Mouse (Mus musculus): ENCODE measurements around the gene Olfr314. TPM values are rescaled to one million over a fixed set of nuclear protein-coding genes. Genes with fewer than 3 reads are reported as not detected.
"Not testable (repeated sequence)": the region's sequence is repeated elsewhere in the genome, so short reads cannot be mapped to it uniquely, and the experiment has no call there.

The Olfr314 gene
- total and polyA plus RNA-seq, 3 experiments, result 0.05 TPM; not detected in 2

DNA sequence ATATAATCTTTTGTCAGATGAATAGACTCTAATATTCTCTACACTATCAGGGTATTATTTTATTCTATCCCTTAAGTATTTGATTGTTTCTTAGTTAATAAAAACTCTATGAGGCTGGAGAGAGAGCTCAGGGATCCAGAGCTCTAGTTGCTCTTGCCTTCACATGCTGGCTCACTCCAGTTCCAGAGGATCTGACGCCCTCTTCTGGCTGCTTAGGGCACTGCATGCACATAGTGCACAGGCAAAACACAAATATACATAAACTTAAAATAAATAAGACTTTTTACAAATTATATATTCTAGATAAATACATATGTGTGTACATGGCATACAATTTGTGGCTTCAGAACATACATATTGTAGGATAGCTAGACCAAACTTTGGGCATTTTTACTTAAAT is 29.2 kb downstream of the Olfr314 start:
- H3K4me1 ChIP-seq (ENCODE audit: insufficient read depth, low read depth, low read length), result no peaks in the 10 kb centered on the region
- no peak overlapping the region for H3K4me3 ChIP-seq (ENCODE audit: low read depth, low read length)
- H3K27me3 ChIP-seq (ENCODE audit: insufficient read depth, low read length), result no peaks in the 10 kb centered on the region
- ATAC-seq (ENCODE audit: extremely low read depth, insufficient number of reproducible peaks, low FRiP score, poor library complexity, severe bottlenecking) (no peak), DNase-seq (ENCODE audit: low spot score) (no peak)
- no peaks in the 10 kb centered on the region for H3K9me3 ChIP-seq (replicated peaks)
- no peaks in the 10 kb centered on the region for H3K36me3 ChIP-seq (replicated peaks)
- TF ChIP-seq POLR2AphosphoS5 (IDR thresholded peaks at IDR 0.05; ENCODE audit: insufficient replicate concordance, low read depth, low read length), result no peak
- 0 out of 2 replicates have a peak, but pooled peaks have one; percentile 13 for TF ChIP-seq CTCF (IDR thresholded peaks at IDR 0.05; ENCODE audit: low read depth, low read length)
- no peak for TF ChIP-seq GATA2 (IDR thresholded peaks at IDR 0.05; ENCODE audit: borderline replicate concordance, low read depth, low read length)
- no peak for TF ChIP-seq TAL1 (conservative IDR thresholded peaks at IDR 0.05; ENCODE audit: low read depth, low read length)
- TF ChIP-seq GATA1 (IDR thresholded peaks at IDR 0.05; ENCODE audit: borderline replicate concordance, low read length), result no peak

- not testable (repeated sequence) for H3K9me3 ChIP-seq (replicated peaks); DNase-seq (ENCODE audit: low spot score); H3K4me1 ChIP-seq (ENCODE audit: insufficient read depth, low read depth, low read length); H3K27me3 ChIP-seq (ENCODE audit: insufficient read depth, low read length); H3K4me3 ChIP-seq (ENCODE audit: low read depth, low read length); H3K36me3 ChIP-seq (replicated peaks); ATAC-seq (ENCODE audit: extremely low read depth, insufficient number of reproducible peaks, low FRiP score, poor library complexity, severe bottlenecking)
These were observed 31.9 kb downstream of the Olfr314 start, which contains the start of gene Olfr313 for GRCm38 (mm10) chr11:58814700-58815099. Gene Olfr313 (plus strand): TSS chr11:58815000.

GRCm38 (mm10) chr11:58815676-58816075 is 32.9 kb downstream of the Olfr314 start:
- no peaks in the 10 kb centered on the region for H3K4me1 ChIP-seq (ENCODE audit: insufficient read depth, low read depth, low read length)

DNA sequence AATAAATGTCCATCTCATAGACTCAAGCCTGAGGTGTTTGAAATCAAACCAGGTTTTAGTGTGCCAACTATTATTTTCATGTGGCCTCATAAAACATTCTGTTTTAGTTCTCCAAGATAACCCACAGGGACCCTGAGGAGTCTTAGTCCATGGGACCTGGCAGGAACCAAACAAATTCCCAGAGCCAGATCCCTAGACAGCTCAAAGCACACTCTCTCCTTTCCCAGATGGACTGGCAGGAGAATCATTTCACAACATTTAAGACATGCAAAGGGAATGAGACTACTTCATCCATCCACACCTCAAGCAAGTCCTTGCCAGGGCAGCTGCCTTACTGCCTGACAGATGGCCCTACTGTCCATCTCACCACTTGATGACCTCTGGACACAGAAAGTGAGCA is 46.2 kb downstream of the Olfr314 start, which contains the start of gene Olfr312:
Gene Olfr312 (plus strand): TSS at position 301 of the 400 bp plus-strand sequence.
- not testable (repeated sequence) for ATAC-seq (ENCODE audit: extremely low read depth, insufficient number of reproducible peaks, low FRiP score, poor library complexity, severe bottlenecking); H3K4me1 ChIP-seq (ENCODE audit: insufficient read depth, low read depth, low read length); H3K4me3 ChIP-seq (ENCODE audit: low read depth, low read length); DNase-seq (ENCODE audit: low spot score); H3K9me3 ChIP-seq (replicated peaks); H3K27me3 ChIP-seq (ENCODE audit: insufficient read depth, low read length); H3K36me3 ChIP-seq (replicated peaks)

More at GRCm38 (mm10) chr11:58815676-58816075, 32.9 kb downstream of the Olfr314 start:
- no peaks in the 10 kb centered on the region for H3K9me3 ChIP-seq (replicated peaks)
- DNase-seq (ENCODE audit: low spot score) (no peak), ATAC-seq (ENCODE audit: extremely low read depth, insufficient number of reproducible peaks, low FRiP score, poor library complexity, severe bottlenecking) (no peak)
- H3K4me3 ChIP-seq (ENCODE audit: low read depth, low read length), result no peak overlapping the region
- TF ChIP-seq CTCF (IDR thresholded peaks at IDR 0.05; ENCODE audit: low read depth, low read length), result no peak
- no peak for TF ChIP-seq GATA1 (IDR thresholded peaks at IDR 0.05; ENCODE audit: borderline replicate concordance, low read length)
- no peak for TF ChIP-seq GATA2 (IDR thresholded peaks at IDR 0.05; ENCODE audit: borderline replicate concordance, low read depth, low read length)
- TF ChIP-seq TAL1 (conservative IDR thresholded peaks at IDR 0.05; ENCODE audit: low read depth, low read length), result no peak
- H3K36me3 ChIP-seq (replicated peaks), result no peaks in the 10 kb centered on the region
- no peaks in the 10 kb centered on the region for H3K27me3 ChIP-seq (ENCODE audit: insufficient read depth, low read length)

DNA sequence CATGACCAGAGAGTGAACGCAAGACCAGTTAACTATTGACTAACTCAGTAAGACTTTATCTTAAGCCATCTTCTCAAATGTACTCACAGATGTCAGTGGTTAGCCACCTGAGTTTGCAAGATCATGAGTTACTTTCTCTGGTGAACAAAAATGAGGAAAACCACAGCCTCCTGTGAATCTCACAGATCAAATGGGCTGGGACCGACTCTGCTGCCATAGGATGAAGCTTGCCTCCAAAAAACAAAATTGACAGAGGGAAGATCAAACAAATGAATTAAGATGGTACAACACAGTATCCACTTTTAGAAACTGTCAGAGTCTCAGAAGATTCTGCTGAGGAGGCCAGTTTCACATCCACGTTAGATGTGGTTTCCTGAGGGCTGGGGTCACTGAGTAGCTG is 47.0 kb downstream of the Olfr314 start:
- no peaks in the 10 kb centered on the region for H3K36me3 ChIP-seq (replicated peaks)
- no peaks in the 10 kb centered on the region for H3K9me3 ChIP-seq (replicated peaks)
- no peaks in the 10 kb centered on the region for H3K4me1 ChIP-seq (ENCODE audit: insufficient read depth, low read depth, low read length)
- H3K27me3 ChIP-seq (ENCODE audit: insufficient read depth, low read length), result 0 out of 2 replicates have a peak, but pooled peaks cover 2% of the 10 kb centered on the region
- TF ChIP-seq POLR2AphosphoS5 (IDR thresholded peaks at IDR 0.05; ENCODE audit: insufficient replicate concordance, low read depth, low read length) (no peak), GATA2 (IDR thresholded peaks at IDR 0.05; ENCODE audit: borderline replicate concordance, low read depth, low read length) (no peak), CTCF (IDR thresholded peaks at IDR 0.05; ENCODE audit: low read depth, low read length) (no peak), TAL1 (conservative IDR thresholded peaks at IDR 0.05; ENCODE audit: low read depth, low read length) (no peak), GATA1 (IDR thresholded peaks at IDR 0.05; ENCODE audit: borderline replicate concordance, low read length) (no peak)
- no peak for ATAC-seq (ENCODE audit: extremely low read depth, insufficient number of reproducible peaks, low FRiP score, poor library complexity, severe bottlenecking)
- H3K4me3 ChIP-seq (ENCODE audit: low read depth, low read length), result no peak overlapping the region
- no peak for DNase-seq (ENCODE audit: low spot score)

GRCm38 (mm10) chr11:58832541-58832940 is 49.8 kb downstream of the Olfr314 start:
- H3K27me3 ChIP-seq (ENCODE audit: insufficient read depth, low read length); H3K36me3 ChIP-seq (replicated peaks); DNase-seq (ENCODE audit: low spot score); H3K4me3 ChIP-seq (ENCODE audit: low read depth, low read length); ATAC-seq (ENCODE audit: extremely low read depth, insufficient number of reproducible peaks, low FRiP score, poor library complexity, severe bottlenecking); H3K9me3 ChIP-seq (replicated peaks); H3K4me1 ChIP-seq (ENCODE audit: insufficient read depth, low read depth, low read length): not testable (repeated sequence)

Other genes starting within 250 kb of the Olfr314 start
Only the 20 nearest of the 29 such genes appear.
- gene 2210407C18Rik, start 166.9 kb upstream of the Olfr314 start, total RNA-seq (2014; fragmentation: Nextera tagmentation), result not detected in 2 replicates
- not detected in 2 replicates for gene 2210407C18Rik, start 166.9 kb upstream of the Olfr314 start, total RNA-seq (2017)
- not detected in 2 replicates for gene 2210407C18Rik, start 166.9 kb upstream of the Olfr314 start, polyA plus RNA-seq (2012)
- gene Olfr323, start 152.5 kb upstream of the Olfr314 start, total RNA-seq (2014; fragmentation: Nextera tagmentation), result not detected in 2 replicates
- gene Olfr323, start 152.5 kb upstream of the Olfr314 start, total RNA-seq (2017), result 0.05 TPM in 1 of 2 replicates, not detected in the other
- not detected in 2 replicates for gene Olfr323, start 152.5 kb upstream of the Olfr314 start, polyA plus RNA-seq (2012)
- 19.0 TPM in 1 of 2 replicates, not detected in the other for gene Trim58, start 142.5 kb upstream of the Olfr314 start, total RNA-seq (2014; fragmentation: Nextera tagmentation)
- gene Trim58, start 142.5 kb upstream of the Olfr314 start, total RNA-seq (2017), result not detected in 2 replicates
- gene Trim58, start 142.5 kb upstream of the Olfr314 start, polyA plus RNA-seq (2012), result not detected in 2 replicates
- not detected in 2 replicates for gene Olfr322, start 124.2 kb upstream of the Olfr314 start, total RNA-seq (2014; fragmentation: Nextera tagmentation)
- gene Olfr322, start 124.2 kb upstream of the Olfr314 start, total RNA-seq (2017), result under 0.01 and 0.16 TPM in 2 replicates
- not detected in 2 replicates for gene Olfr322, start 124.2 kb upstream of the Olfr314 start, polyA plus RNA-seq (2012)
- gene Olfr320, start 101.9 kb upstream of the Olfr314 start, total RNA-seq (2014; fragmentation: Nextera tagmentation), result not detected in 2 replicates
- gene Olfr320, start 101.9 kb upstream of the Olfr314 start, total RNA-seq (2017), result 0.06 TPM in 1 of 2 replicates, not detected in the other
- not detected in 2 replicates for gene Olfr320, start 101.9 kb upstream of the Olfr314 start, polyA plus RNA-seq (2012)
- gene Olfr319, start 83.8 kb upstream of the Olfr314 start, total RNA-seq (2014; fragmentation: Nextera tagmentation), result not detected in 2 replicates
- gene Olfr319, start 83.8 kb upstream of the Olfr314 start, total RNA-seq (2017), result 0.27 TPM in 1 of 2 replicates, not detected in the other
- gene Olfr319, start 83.8 kb upstream of the Olfr314 start, polyA plus RNA-seq (2012), result not detected in 2 replicates
- 0.45 TPM in 1 of 2 replicates, not detected in the other for gene Olfr318, start 58.9 kb upstream of the Olfr314 start, total RNA-seq (2014; fragmentation: Nextera tagmentation)
- 0.06 and 0.33 TPM in 2 replicates for gene Olfr318, start 58.9 kb upstream of the Olfr314 start, total RNA-seq (2017)
- not detected in 2 replicates for gene Olfr318, start 58.9 kb upstream of the Olfr314 start, polyA plus RNA-seq (2012)
- not detected in 2 replicates for gene Olfr317, start 43.7 kb upstream of the Olfr314 start, total RNA-seq (2014; fragmentation: Nextera tagmentation)
- gene Olfr317, start 43.7 kb upstream of the Olfr314 start, total RNA-seq (2017), result not detected in 2 replicates
- gene Olfr317, start 43.7 kb upstream of the Olfr314 start, polyA plus RNA-seq (2012), result not detected in 2 replicates
- gene Olfr316, start 30.2 kb upstream of the Olfr314 start, total RNA-seq (2014; fragmentation: Nextera tagmentation), result not detected in 2 replicates
- gene Olfr316, start 30.2 kb upstream of the Olfr314 start, total RNA-seq (2017), result 0.06 and 0.33 TPM in 2 replicates
- gene Olfr316, start 30.2 kb upstream of the Olfr314 start, polyA plus RNA-seq (2012), result not detected in 2 replicates
- not detected in 2 replicates for gene Olfr315, start 9.8 kb upstream of the Olfr314 start, total RNA-seq (2014; fragmentation: Nextera tagmentation)
- gene Olfr315, start 9.8 kb upstream of the Olfr314 start, total RNA-seq (2017), result not detected in 2 replicates
- gene Olfr315, start 9.8 kb upstream of the Olfr314 start, polyA plus RNA-seq (2012), result not detected in 2 replicates
- gene Fam183b, start 19.0 kb downstream of the Olfr314 start, total RNA-seq (2014; fragmentation: Nextera tagmentation), result not detected in 2 replicates
- not detected in 2 replicates for gene Fam183b, start 19.0 kb downstream of the Olfr314 start, total RNA-seq (2017)
- not detected in 2 replicates for gene Fam183b, start 19.0 kb downstream of the Olfr314 start, polyA plus RNA-seq (2012)
- not detected in 2 replicates for gene Olfr313, start 32.0 kb downstream of the Olfr314 start, total RNA-seq (2014; fragmentation: Nextera tagmentation)
- gene Olfr313, start 32.0 kb downstream of the Olfr314 start, total RNA-seq (2017), result 0.11 TPM in 1 of 2 replicates, not detected in the other
- gene Olfr313, start 32.0 kb downstream of the Olfr314 start, polyA plus RNA-seq (2012), result not detected in 2 replicates
- not detected in 2 replicates for gene Olfr312, start 46.3 kb downstream of the Olfr314 start, total RNA-seq (2014; fragmentation: Nextera tagmentation)
- gene Olfr312, start 46.3 kb downstream of the Olfr314 start, total RNA-seq (2017), result 0.05 and 0.64 TPM in 2 replicates
- gene Olfr312, start 46.3 kb downstream of the Olfr314 start, polyA plus RNA-seq (2012), result not detected in 2 replicates
- not detected in 2 replicates for gene Olfr311, start 56.3 kb downstream of the Olfr314 start, total RNA-seq (2014; fragmentation: Nextera tagmentation)
- gene Olfr311, start 56.3 kb downstream of the Olfr314 start, total RNA-seq (2017), result 0.33 TPM in 1 of 2 replicates, not detected in the other
- not detected in 2 replicates for gene Olfr311, start 56.3 kb downstream of the Olfr314 start, polyA plus RNA-seq (2012)
- 13.9 and 15.1 TPM in 2 replicates for gene Gm12258, start 64.2 kb downstream of the Olfr314 start, total RNA-seq (2014; fragmentation: Nextera tagmentation)
- gene Gm12258, start 64.2 kb downstream of the Olfr314 start, total RNA-seq (2017), result 8.7 and 8.8 TPM in 2 replicates
- 0.21 and 0.62 TPM in 2 replicates for gene Gm12258, start 64.2 kb downstream of the Olfr314 start, polyA plus RNA-seq (2012)
- 1.5 and 10.3 TPM in 2 replicates for gene 2810021J22Rik, start 84.3 kb downstream of the Olfr314 start, total RNA-seq (2014; fragmentation: Nextera tagmentation)
- 0.46 and 1.7 TPM in 2 replicates for gene 2810021J22Rik, start 84.3 kb downstream of the Olfr314 start, total RNA-seq (2017)
- gene 2810021J22Rik, start 84.3 kb downstream of the Olfr314 start, polyA plus RNA-seq (2012), result 0.02 TPM in 2 replicates
- 22.0 and 22.6 TPM in 2 replicates for gene Zfp39, start 121.3 kb downstream of the Olfr314 start, total RNA-seq (2014; fragmentation: Nextera tagmentation)
- gene Zfp39, start 121.3 kb downstream of the Olfr314 start, total RNA-seq (2017), result 5.5 and 7.0 TPM in 2 replicates
- gene Zfp39, start 121.3 kb downstream of the Olfr314 start, polyA plus RNA-seq (2012), result 0.80 and 0.85 TPM in 2 replicates
- gene Btnl10, start 135.0 kb downstream of the Olfr314 start, total RNA-seq (2014; fragmentation: Nextera tagmentation), result 17.5 TPM in 1 of 2 replicates, not detected in the other
- gene Btnl10, start 135.0 kb downstream of the Olfr314 start, total RNA-seq (2017), result under 0.01 TPM in 1 of 2 replicates, not detected in the other
- not detected in 2 replicates for gene Btnl10, start 135.0 kb downstream of the Olfr314 start, polyA plus RNA-seq (2012)
- 55.7 and 55.8 TPM in 2 replicates for gene Rnf187, start 156.0 kb downstream of the Olfr314 start, total RNA-seq (2014; fragmentation: Nextera tagmentation)
- gene Rnf187, start 156.0 kb downstream of the Olfr314 start, total RNA-seq (2017), result 72.8 and 106 TPM in 2 replicates
- 225 and 312 TPM in 2 replicates for gene Rnf187, start 156.0 kb downstream of the Olfr314 start, polyA plus RNA-seq (2012)
- 2.7 and 23.2 TPM in 2 replicates for gene Hist3h2ba, start 166.0 kb downstream of the Olfr314 start, total RNA-seq (2014; fragmentation: Nextera tagmentation)
- gene Hist3h2ba, start 166.0 kb downstream of the Olfr314 start, total RNA-seq (2017), result 6.0 and 7.1 TPM in 2 replicates
- 0.20 TPM in 1 of 2 replicates, not detected in the other for gene Hist3h2ba, start 166.0 kb downstream of the Olfr314 start, polyA plus RNA-seq (2012)

Data from G1E (cell line).